Mouse (Mus musculus): ENCODE measurements around the gene Slc6a13. TPM values are rescaled to one million over a fixed set of nuclear protein-coding genes. Genes with fewer than 3 reads are reported as not detected.
A peak's percentile ranks its signal among the peaks of the same experiment; 100 is the strongest.

The Slc6a13 gene
- polyA plus RNA-seq, 1 experiment: not detected

DNA sequence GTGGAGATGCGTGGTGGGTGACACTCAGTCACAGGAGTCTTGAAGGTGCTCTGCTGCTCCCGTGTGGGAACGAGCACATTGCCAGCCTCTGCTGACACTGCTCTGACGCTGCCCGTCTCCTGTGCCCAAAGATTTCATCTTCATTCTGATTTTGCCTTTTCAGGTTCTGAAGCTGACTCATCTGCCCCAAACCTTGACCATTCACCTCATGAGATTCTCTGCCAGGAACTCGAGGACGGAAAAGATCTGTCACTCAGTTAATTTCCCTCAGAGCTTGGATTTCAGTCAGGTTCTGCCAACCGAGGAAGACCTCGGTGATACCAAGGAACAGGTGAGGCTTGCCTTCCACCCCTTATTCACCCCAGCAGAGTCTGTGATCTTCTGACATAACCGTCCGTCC lies 37.5 kb upstream of the Slc6a13 start:
- Histone ChIP-seq H3ac (ENCODE audit: control insufficient read depth, insufficient read length, low read depth) (no peak overlapping the region), H3K79me2 (ENCODE audit: control insufficient read depth, insufficient read depth) (no peaks in the 10 kb centered on the region), H3K27me3 (ENCODE audit: control insufficient read depth, insufficient read depth, insufficient read length) (peaks cover 7% of the 10 kb centered on the region), H3K79me3 (ENCODE audit: low read depth) (no peaks in the 10 kb centered on the region), H3K4me3 (ENCODE audit: insufficient read depth, poor library complexity, severe bottlenecking) (no peak overlapping the region), H3K36me3 (ENCODE audit: control insufficient read depth, insufficient read depth) (no peaks in the 10 kb centered on the region)
- TF ChIP-seq MAX (IDR thresholded peaks at IDR 0.05) (no peak), MYOD1 (IDR thresholded peaks at IDR 0.05; ENCODE audit: control insufficient read depth, insufficient read length, low read depth) (no peak), MYOG (IDR thresholded peaks at IDR 0.05; ENCODE audit: control insufficient read depth, extremely low read depth, insufficient read length) (no peak), FOSL1 (IDR thresholded peaks at IDR 0.05; ENCODE audit: insufficient read depth, low read length, poor library complexity, severe bottlenecking) (no peak), CEBPB (IDR thresholded peaks at IDR 0.05; ENCODE audit: low read depth) (no peak), USF1 (IDR thresholded peaks at IDR 0.05; ENCODE audit: low read depth) (no peak), CTCF (IDR thresholded peaks at IDR 0.05; ENCODE audit: control insufficient read depth, insufficient read depth, insufficient read length) (no peak)

DNA sequence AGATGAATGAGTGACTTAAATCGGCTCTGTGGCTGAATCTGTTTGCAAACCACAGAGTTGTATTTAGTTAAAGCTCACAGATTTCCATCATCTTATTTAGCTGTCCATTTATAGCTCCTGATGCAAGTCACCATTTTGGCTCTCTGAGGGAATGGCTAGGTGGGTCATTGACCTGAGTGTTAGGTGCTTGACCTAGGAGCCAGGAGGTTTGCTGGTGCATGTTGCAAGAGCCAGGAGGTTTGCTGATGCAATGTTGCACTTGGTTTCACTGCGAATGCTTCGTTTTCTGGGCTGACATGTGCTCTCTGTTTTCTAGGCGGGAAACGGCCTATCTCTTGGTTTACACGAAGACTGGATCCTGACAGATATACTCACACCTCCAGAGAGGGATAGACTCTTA lies 29.9 kb upstream of the Slc6a13 start:
- Histone ChIP-seq H3K36me3 (ENCODE audit: control insufficient read depth, insufficient read depth) (no peaks in the 10 kb centered on the region), H3ac (ENCODE audit: control insufficient read depth, insufficient read length, low read depth) (no peak overlapping the region)
- TF ChIP-seq MYOD1 (IDR thresholded peaks at IDR 0.05; ENCODE audit: control insufficient read depth, insufficient read length, low read depth): no peak

DNA sequence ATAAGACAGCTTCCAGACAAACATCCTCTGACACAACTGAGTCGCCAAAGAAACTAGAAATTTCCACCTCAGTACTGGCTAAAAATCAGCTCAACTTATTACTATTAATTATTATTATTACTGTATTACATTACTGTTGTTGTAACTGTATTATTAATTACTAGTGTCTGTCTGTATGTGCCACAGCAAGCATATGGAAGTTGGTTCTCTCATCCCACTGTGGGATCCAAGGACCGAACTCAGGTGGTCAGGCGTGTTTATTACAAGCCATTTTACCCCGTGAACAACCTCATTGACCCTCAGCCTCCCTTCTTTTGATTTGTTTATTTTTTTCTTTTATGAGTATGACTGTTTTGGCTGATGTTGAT lies 28.3 kb upstream of the Slc6a13 start:
- Histone ChIP-seq H3ac (ENCODE audit: control insufficient read depth, insufficient read length, low read depth) (no peak overlapping the region), H3K79me2 (ENCODE audit: control insufficient read depth, insufficient read depth) (no peaks in the 10 kb centered on the region), H3K27me3 (ENCODE audit: control insufficient read depth, insufficient read depth, insufficient read length) (peaks cover 14% of the 10 kb centered on the region), H3K79me3 (ENCODE audit: low read depth) (no peaks in the 10 kb centered on the region), H3K4me3 (ENCODE audit: insufficient read depth, poor library complexity, severe bottlenecking) (no peak overlapping the region), H3K36me3 (ENCODE audit: control insufficient read depth, insufficient read depth) (no peaks in the 10 kb centered on the region)
- no peak for TF ChIP-seq MYOG (IDR thresholded peaks at IDR 0.05; ENCODE audit: control insufficient read depth, extremely low read depth, insufficient read length)
- TF ChIP-seq CTCF (IDR thresholded peaks at IDR 0.05; ENCODE audit: control insufficient read depth, insufficient read depth, insufficient read length): no peak
- no peak for TF ChIP-seq MYOD1 (IDR thresholded peaks at IDR 0.05; ENCODE audit: control insufficient read depth, insufficient read length, low read depth)
- TF ChIP-seq CEBPB (IDR thresholded peaks at IDR 0.05; ENCODE audit: low read depth): no peak
- no peak for TF ChIP-seq FOSL1 (IDR thresholded peaks at IDR 0.05; ENCODE audit: insufficient read depth, low read length, poor library complexity, severe bottlenecking)
- TF ChIP-seq MAX (IDR thresholded peaks at IDR 0.05): no peak
- TF ChIP-seq USF1 (IDR thresholded peaks at IDR 0.05; ENCODE audit: low read depth): no peak

More for the DNA sequence above, 29.9 kb upstream of the Slc6a13 start:
- no peaks in the 10 kb centered on the region for H3K79me2 ChIP-seq (ENCODE audit: control insufficient read depth, insufficient read depth)
- no peaks in the 10 kb centered on the region for H3K79me3 ChIP-seq (ENCODE audit: low read depth)
- H3K27me3 ChIP-seq (ENCODE audit: control insufficient read depth, insufficient read depth, insufficient read length): peaks cover 14% of the 10 kb centered on the region
- no peak overlapping the region for H3K4me3 ChIP-seq (ENCODE audit: insufficient read depth, poor library complexity, severe bottlenecking)

DNA sequence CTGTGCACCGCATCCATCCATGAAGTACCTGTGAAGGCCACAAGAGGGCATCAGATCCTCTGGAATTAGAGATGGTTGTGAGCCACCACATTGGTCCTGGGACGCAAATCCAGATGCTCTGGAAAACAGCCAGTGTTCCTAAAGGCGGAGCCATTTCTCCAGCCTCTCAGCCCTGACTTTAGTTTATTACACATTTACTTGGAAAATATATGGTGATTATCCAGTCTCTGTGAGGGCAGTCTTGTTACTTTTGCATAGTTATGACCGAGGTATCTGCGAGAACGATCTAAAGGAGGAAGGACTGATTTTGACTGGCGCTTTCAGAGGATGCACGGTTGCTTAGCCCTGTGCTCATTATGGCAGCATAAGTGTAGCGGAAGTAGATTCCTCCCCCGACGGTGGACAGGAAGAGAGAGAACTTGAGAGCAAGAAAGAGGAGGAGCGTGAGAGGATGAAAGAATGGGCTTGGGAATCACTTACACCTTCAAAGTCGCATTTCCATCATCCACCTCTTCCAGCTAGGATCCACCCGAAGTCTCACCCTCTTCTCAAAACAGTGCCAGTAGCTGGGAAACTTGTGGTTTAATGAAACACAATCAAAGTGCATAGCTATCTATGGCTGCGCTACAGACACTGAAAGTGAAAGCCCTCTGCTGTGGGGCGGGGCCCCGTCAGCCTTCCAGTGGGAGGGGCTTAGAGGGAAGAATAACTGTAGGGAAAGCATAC lies 27.8 kb upstream of the Slc6a13 start:
- Histone ChIP-seq H3K79me2 (ENCODE audit: control insufficient read depth, insufficient read depth) (no peaks in the 10 kb centered on the region), H3K36me3 (ENCODE audit: control insufficient read depth, insufficient read depth) (no peaks in the 10 kb centered on the region), H3K79me3 (ENCODE audit: low read depth) (no peaks in the 10 kb centered on the region), H3K27me3 (ENCODE audit: control insufficient read depth, insufficient read depth, insufficient read length) (peaks cover 14% of the 10 kb centered on the region), H3ac (ENCODE audit: control insufficient read depth, insufficient read length, low read depth) (peak overlapping the region; percentile 48), H3K4me3 (ENCODE audit: insufficient read depth, poor library complexity, severe bottlenecking) (peak overlapping the region; percentile 25)
- TF ChIP-seq CEBPB (IDR thresholded peaks at IDR 0.05; ENCODE audit: low read depth) (no peak), CTCF (IDR thresholded peaks at IDR 0.05; ENCODE audit: control insufficient read depth, insufficient read depth, insufficient read length) (peak; percentile 21)

DNA sequence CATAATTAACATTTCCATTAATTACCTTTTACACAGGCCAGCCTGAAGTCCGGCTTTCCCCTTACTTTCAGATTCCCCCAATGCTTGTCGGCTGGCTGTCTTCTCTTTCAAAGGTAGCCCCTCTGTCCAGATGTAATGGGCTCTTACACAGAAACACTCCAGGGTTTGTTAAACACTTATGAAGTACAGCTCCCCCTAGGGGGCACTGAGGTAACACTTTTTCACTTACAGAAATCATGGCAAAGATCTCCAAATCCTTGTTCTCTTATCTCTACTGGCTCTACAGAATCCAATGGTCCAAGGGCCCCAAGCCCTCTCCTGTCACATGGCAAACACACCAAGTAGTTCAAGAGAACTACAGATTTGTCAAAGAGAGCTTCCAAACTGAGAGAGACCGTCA lies 25.7 kb upstream of the Slc6a13 start:
- H3K79me3 ChIP-seq (ENCODE audit: low read depth): no peaks in the 10 kb centered on the region
- peaks cover 11% of the 10 kb centered on the region for H3K27me3 ChIP-seq (ENCODE audit: control insufficient read depth, insufficient read depth, insufficient read length)
- no peaks in the 10 kb centered on the region for H3K79me2 ChIP-seq (ENCODE audit: control insufficient read depth, insufficient read depth)
- no peaks in the 10 kb centered on the region for H3K36me3 ChIP-seq (ENCODE audit: control insufficient read depth, insufficient read depth)
- no peak overlapping the region for H3ac ChIP-seq (ENCODE audit: control insufficient read depth, insufficient read length, low read depth)
- no peak overlapping the region for H3K4me3 ChIP-seq (ENCODE audit: insufficient read depth, poor library complexity, severe bottlenecking)
- no peak for TF ChIP-seq CEBPB (IDR thresholded peaks at IDR 0.05; ENCODE audit: low read depth)
- no peak for TF ChIP-seq FOSL1 (IDR thresholded peaks at IDR 0.05; ENCODE audit: insufficient read depth, low read length, poor library complexity, severe bottlenecking)
- TF ChIP-seq MYOD1 (IDR thresholded peaks at IDR 0.05; ENCODE audit: control insufficient read depth, insufficient read length, low read depth): no peak
- no peak for TF ChIP-seq MYOG (IDR thresholded peaks at IDR 0.05; ENCODE audit: control insufficient read depth, extremely low read depth, insufficient read length)
- TF ChIP-seq CTCF (IDR thresholded peaks at IDR 0.05; ENCODE audit: control insufficient read depth, insufficient read depth, insufficient read length): no peak
- no peak for TF ChIP-seq USF1 (IDR thresholded peaks at IDR 0.05; ENCODE audit: low read depth)
- no peak for TF ChIP-seq MAX (IDR thresholded peaks at IDR 0.05)

DNA sequence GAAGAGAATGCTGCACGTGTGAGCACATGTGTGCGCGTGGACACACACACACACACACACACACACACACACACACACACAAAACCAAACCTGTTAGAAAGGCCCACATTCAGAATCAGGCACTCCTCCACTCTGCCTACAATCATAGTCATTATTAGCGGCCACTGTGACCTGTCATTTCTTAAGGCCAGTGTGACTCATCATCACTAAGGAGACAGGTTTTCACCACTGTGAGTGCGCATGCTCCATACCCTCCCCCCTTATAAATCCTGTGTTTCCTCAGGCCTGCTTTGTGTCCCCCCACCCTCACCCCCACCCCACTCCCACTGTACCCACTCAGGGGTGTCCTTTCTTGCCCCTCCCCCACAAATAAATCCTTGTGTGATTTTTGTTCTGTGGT lies 15.9 kb upstream of the Slc6a13 start:
- no peak overlapping the region for H3K4me3 ChIP-seq (ENCODE audit: insufficient read depth, poor library complexity, severe bottlenecking)
- no peaks in the 10 kb centered on the region for H3K79me3 ChIP-seq (ENCODE audit: low read depth)
- no peaks in the 10 kb centered on the region for H3K79me2 ChIP-seq (ENCODE audit: control insufficient read depth, insufficient read depth)
- no peak overlapping the region for H3ac ChIP-seq (ENCODE audit: control insufficient read depth, insufficient read length, low read depth)
- TF ChIP-seq CEBPB (IDR thresholded peaks at IDR 0.05; ENCODE audit: low read depth) (no peak), FOSL1 (IDR thresholded peaks at IDR 0.05; ENCODE audit: insufficient read depth, low read length, poor library complexity, severe bottlenecking) (no peak), MAX (IDR thresholded peaks at IDR 0.05) (no peak), USF1 (IDR thresholded peaks at IDR 0.05; ENCODE audit: low read depth) (no peak)
- H3K36me3 ChIP-seq (ENCODE audit: control insufficient read depth, insufficient read depth): no peaks in the 10 kb centered on the region
- H3K27me3 ChIP-seq (ENCODE audit: control insufficient read depth, insufficient read depth, insufficient read length): peaks cover 6% of the 10 kb centered on the region

Measured in C2C12 (cell line).